Mouse (Mus musculus) small intestine, adult 2 months (tissue): ENCODE measurements around the gene I830077J02Rik.

ENCODE experiments used
- CTCF ChIP-seq: fragments of 200-500 bp; IDR thresholded peaks from 2 replicates; pipeline ENCODE4 v1.5.1; 2012; ENCODE audit warnings: low read depth, mild to moderate bottlenecking, control low read depth, inconsistent platforms, low read length, moderate library complexity, mixed read lengths; ENCODE audit not compliant: insufficient replicate concordance, insufficient read length; ENCODE audit errors: extremely low read depth
- POLR2A ChIP-seq: fragments of 200-500 bp; IDR thresholded peaks from 2 replicates; pipeline ENCODE4 v1.6.1; 2012; ENCODE audit warnings: low read depth, mild to moderate bottlenecking, control low read depth, inconsistent platforms, low read length, moderate library complexity

GRCm38 (mm10) chr3:105894601-105895592 lies 37.6 kb downstream of the I830077J02Rik start:
- no peak for TF ChIP-seq POLR2A
- TF ChIP-seq CTCF: peak; percentile 86; the same call in 1 of the 2 replicates
